ENCODE assay signal across 8 mouse cellular contexts in genomic region chr14:16364161-16364831, GRCm38 (mm10). TPM values are rescaled to one million over a fixed set of nuclear protein-coding genes. Genes with fewer than 3 reads are reported as not detected.
DNase-seq lines count a peak whose midpoint lies in the region; ATAC-seq and TF ChIP-seq lines count a peak whose summit lies in the region.

No protein-coding gene starts in this region.

- no peak; the same call in 1 of the 2 replicates for TF ChIP-seq CTCF in stomach, postnatal 0 days (IDR thresholded peaks at IDR 0.05; ENCODE audit: low read depth)

- H3K4me1 ChIP-seq in embryonic facial prominence, embryonic 12.5 days: peaks cover 13% of the 10 kb centered on the region
- H3K4me1 ChIP-seq in heart, embryonic 10.5 days: peaks cover 11% of the 10 kb centered on the region; the same call in 1 of the 2 replicates
- H3K4me1 ChIP-seq in kidney, embryonic 14.5 days (ENCODE audit: control insufficient read depth, insufficient read depth, low read length): 0 out of 2 replicates have a peak, but pooled peaks cover 9% of the 10 kb centered on the region
- H3K4me1 ChIP-seq in liver, embryonic 11.5 days (replicated peaks; ENCODE audit: control insufficient read depth, insufficient read depth, low read length): peaks cover 12% of the 10 kb centered on the region
- H3K4me1 ChIP-seq in stomach, postnatal 0 days (replicated peaks; ENCODE audit: control insufficient read depth, insufficient read depth): no peaks in the 10 kb centered on the region; the same call in 1 of the 2 replicates

- ATAC-seq in CD4-positive, CD25-positive, alpha-beta regulatory T cell, adult 4 months: peak; percentile 21
- peak; percentile 71 for ATAC-seq in embryonic facial prominence, embryonic 12.5 days (ENCODE audit: insufficient number of reproducible peaks, insufficient read depth, low FRiP score, low TSS enrichment)
- peak; percentile 82 for ATAC-seq in kidney, embryonic 14.5 days (ENCODE audit: low FRiP score, low TSS enrichment)
- ATAC-seq in liver, embryonic 11.5 days (replicated peaks; ENCODE audit: low FRiP score): peak; percentile 59
- no peak for ATAC-seq in stomach, postnatal 0 days (ENCODE audit: low FRiP score, low TSS enrichment)

- no peaks in the 10 kb centered on the region for H3K9me3 ChIP-seq in embryonic facial prominence, embryonic 12.5 days
- H3K9me3 ChIP-seq in heart, embryonic 10.5 days: no peaks in the 10 kb centered on the region
- H3K9me3 ChIP-seq in kidney, embryonic 14.5 days (ENCODE audit: control insufficient read depth, low read length): no peaks in the 10 kb centered on the region
- no peaks in the 10 kb centered on the region for H3K9me3 ChIP-seq in liver, embryonic 11.5 days (ENCODE audit: control insufficient read depth, low read length)
- H3K9me3 ChIP-seq in stomach, postnatal 0 days (ENCODE audit: control insufficient read depth, low read length): no peaks in the 10 kb centered on the region

- peak; percentile 66 for TF ChIP-seq POLR2A in myocyte (IDR thresholded peaks at IDR 0.05; ENCODE audit: insufficient read length, low read depth)

- peak overlapping the region; percentile 98 for H3K27ac ChIP-seq in embryonic facial prominence, embryonic 12.5 days
- H3K27ac ChIP-seq in heart, embryonic 10.5 days: peak overlapping the region; percentile 99
- peak overlapping the region; percentile 88 for H3K27ac ChIP-seq in kidney, embryonic 14.5 days (ENCODE audit: low read depth, low read length)
- peak overlapping the region; percentile 91 for H3K27ac ChIP-seq in liver, embryonic 11.5 days (ENCODE audit: low read depth, low read length)
- peak overlapping the region; percentile 99 for H3K27ac ChIP-seq in stomach, postnatal 0 days (replicated peaks)

- no peaks in the 10 kb centered on the region for H3K36me3 ChIP-seq in embryonic facial prominence, embryonic 12.5 days
- no peaks in the 10 kb centered on the region for H3K36me3 ChIP-seq in heart, embryonic 10.5 days
- no peaks in the 10 kb centered on the region for H3K36me3 ChIP-seq in kidney, embryonic 14.5 days (ENCODE audit: control insufficient read depth, insufficient read depth, low read length)
- H3K36me3 ChIP-seq in liver, embryonic 11.5 days (ENCODE audit: control insufficient read depth, insufficient read depth, low read length): no peaks in the 10 kb centered on the region
- no peaks in the 10 kb centered on the region for H3K36me3 ChIP-seq in myocyte (ENCODE audit: control insufficient read depth, insufficient read depth)
- no peaks in the 10 kb centered on the region for H3K36me3 ChIP-seq in stomach, postnatal 0 days (ENCODE audit: control insufficient read depth, insufficient read depth, low read length)

- no peak for TF ChIP-seq EP300 in stomach, postnatal 0 days (optimal IDR thresholded peaks at IDR 0.05)

- peaks cover 37% of the 10 kb centered on the region for H3K79me2 ChIP-seq in myocyte (ENCODE audit: control insufficient read depth, insufficient read depth)

- H3ac ChIP-seq in myocyte (ENCODE audit: control insufficient read depth, insufficient read length): peak overlapping the region; percentile 73

- peak; percentile 82 for DNase-seq in adrenal gland, postnatal 14 days
- DNase-seq in heart, embryonic 10.5 days (ENCODE audit: low spot score): peak; percentile 79
- DNase-seq in liver, embryonic 11.5 days (ENCODE audit: low spot score): peak; percentile 76
- peak; percentile 55 for DNase-seq in stomach, postnatal 0 days (ENCODE audit: low spot score)

- peak overlapping the region; percentile 75 for H3K4me2 ChIP-seq in embryonic facial prominence, embryonic 12.5 days (replicated peaks)
- H3K4me2 ChIP-seq in kidney, embryonic 14.5 days (replicated peaks; ENCODE audit: low read depth, low read length): peak overlapping the region; percentile 64
- peak overlapping the region; percentile 78 for H3K4me2 ChIP-seq in liver, embryonic 11.5 days
- peak overlapping the region; percentile 90 for H3K4me2 ChIP-seq in myocyte (ENCODE audit: low read depth)
- peak overlapping the region; percentile 92 for H3K4me2 ChIP-seq in stomach, postnatal 0 days (replicated peaks; ENCODE audit: low read depth)

- no peaks in the 10 kb centered on the region for H3K27me3 ChIP-seq in embryonic facial prominence, embryonic 12.5 days
- H3K27me3 ChIP-seq in heart, embryonic 10.5 days (ENCODE audit: insufficient read depth, poor library complexity, severe bottlenecking): no peaks in the 10 kb centered on the region
- H3K27me3 ChIP-seq in kidney, embryonic 14.5 days (ENCODE audit: control insufficient read depth, insufficient read depth, low read length): no peaks in the 10 kb centered on the region
- no peaks in the 10 kb centered on the region for H3K27me3 ChIP-seq in liver, embryonic 11.5 days (replicated peaks; ENCODE audit: control insufficient read depth, insufficient read depth, low read length)
- H3K27me3 ChIP-seq in myocyte (ENCODE audit: control insufficient read depth, insufficient read depth, insufficient read length): no peaks in the 10 kb centered on the region
- H3K27me3 ChIP-seq in stomach, postnatal 0 days (ENCODE audit: control insufficient read depth, insufficient read depth, low read length): no peaks in the 10 kb centered on the region

- WGBS in embryonic facial prominence, embryonic 12.5 days: under 1% methylated on average over 26 of the region's 32 CpGs
- WGBS in heart, embryonic 10.5 days: under 1% methylated on average over 31 of the region's 32 CpGs
- WGBS in kidney, embryonic 14.5 days: under 1% methylated on average over 21 of the region's 32 CpGs
- WGBS in liver, embryonic 11.5 days: under 1% methylated on average over 26 of the region's 32 CpGs
- under 1% methylated on average over 27 of the region's 32 CpGs for WGBS in stomach, postnatal 0 days

- H3K9ac ChIP-seq in embryonic facial prominence, embryonic 12.5 days: peak overlapping the region; percentile 69
- H3K9ac ChIP-seq in kidney, embryonic 14.5 days (ENCODE audit: low read depth, low read length): peak overlapping the region; percentile 71
- peak overlapping the region; percentile 95 for H3K9ac ChIP-seq in liver, embryonic 11.5 days (ENCODE audit: low read depth, low read length)
- H3K9ac ChIP-seq in stomach, postnatal 0 days (ENCODE audit: low read length): peak overlapping the region; percentile 74

- H3K4me3 ChIP-seq in embryonic facial prominence, embryonic 12.5 days: peak overlapping the region; percentile 71
- H3K4me3 ChIP-seq in heart, embryonic 10.5 days: peak overlapping the region; percentile 95
- peak overlapping the region; percentile 95 for H3K4me3 ChIP-seq in kidney, embryonic 14.5 days (ENCODE audit: low read length)
- H3K4me3 ChIP-seq in liver, embryonic 11.5 days (ENCODE audit: low read depth, low read length): peak overlapping the region; percentile 95
- peak overlapping the region; percentile 89 for H3K4me3 ChIP-seq in myocyte
- H3K4me3 ChIP-seq in stomach, postnatal 0 days (ENCODE audit: low read depth, low read length): peak overlapping the region; percentile 95

TF ChIP-seq in myocyte, 11 proteins besides CTCF, POLR2A, EP300 and RAD21:
- TF ChIP-seq TCF3 (IDR thresholded peaks at IDR 0.05; ENCODE audit: insufficient read length, low read depth) (no peak), TCF12 (IDR thresholded peaks at IDR 0.05; ENCODE audit: insufficient read depth, poor library complexity, severe bottlenecking) (no peak), MAX (IDR thresholded peaks at IDR 0.05; ENCODE audit: low read depth) (no peak), POLR2AphosphoS2 (IDR thresholded peaks at IDR 0.05; ENCODE audit: insufficient read length, low read depth) (peak; percentile 60), REST (IDR thresholded peaks at IDR 0.05; ENCODE audit: insufficient read depth, insufficient read length) (no peak), USF1 (IDR thresholded peaks at IDR 0.05; ENCODE audit: low read depth) (no peak), E2F4 (IDR thresholded peaks at IDR 0.05; ENCODE audit: insufficient read depth) (no peak), MYOD1 (IDR thresholded peaks at IDR 0.05; ENCODE audit: control insufficient read depth in 1 of 3, insufficient read length in 2 of 3, low read depth in 2 of 3) (peak in 1 of 3 experiments; percentile 26)

RNA-seq across cellular contexts. Expression of gene Top2b, which starts 0.7 kb away (rescaled TPM):
- polyA plus RNA-seq in CD4-positive, CD25-positive, alpha-beta regulatory T cell, adult 4 months (2017; shearing (Covaris generic)): 100 to 1,000 TPM in 1 of 2 experiments, 10 to 100 TPM in 1; 40.0 to 119 TPM
- total RNA-seq in adrenal gland, postnatal 14 days (2021): 74.9 and 80.4 TPM in 2 replicates
- polyA plus RNA-seq in embryonic facial prominence, embryonic 12.5 days (2016; fragmentation: Nextera tagmentation; extraction: Ambion mirVana): 97.8 and 109 TPM in 2 replicates
- polyA plus RNA-seq in heart, embryonic 10.5 days (2016; fragmentation: Nextera tagmentation; extraction: Ambion mirVana): 39.3 and 49.6 TPM in 2 replicates
- 66.7 and 92.5 TPM in 2 replicates for polyA plus RNA-seq in kidney, embryonic 14.5 days (2014; fragmentation: Nextera tagmentation; extraction: Ambion mirVana)
- polyA plus RNA-seq in liver, embryonic 11.5 days (2014; fragmentation: Nextera tagmentation; extraction: Ambion mirVana): 67.8 and 72.4 TPM in 2 replicates
- 14.9 TPM for polyA plus RNA-seq in myocyte (2012; fragmentation: generic; extraction: Trizol)
- 18.6 and 21.3 TPM in 2 replicates for polyA plus RNA-seq in stomach, postnatal 0 days (2015; fragmentation: Nextera tagmentation; extraction: Ambion mirVana)
